Mouse (Mus musculus) stomach, postnatal 0 days (tissue): ENCODE results near the gene Kitl.

Experiments
- CTCF ChIP-seq: IDR thresholded peaks from 2 replicates; pipeline ENCODE4 v1.5.1; 2016; ENCODE audit warnings: antibody characterized with exemption, low read depth, mild to moderate bottlenecking, moderate library complexity
- EP300 ChIP-seq: optimal IDR thresholded peaks from 2 replicates; pipeline ENCODE3; 2016; ENCODE audit warnings: antibody characterized with exemption

GRCm38 (mm10) chr10:100124452-100124851, 109.0 kb downstream of the Kitl start:
- TF ChIP-seq CTCF (no peak), EP300 (no peak)
